Mouse (Mus musculus): ENCODE results near the gene Irak3.

- TF ChIP-seq ZNF384 (IDR thresholded peaks at IDR 0.05; ENCODE audit: low read depth, low read length) (no peak), ZC3H11A (IDR thresholded peaks at IDR 0.05; ENCODE audit: borderline replicate concordance, low read depth, low read length) (no peak), CHD2 (IDR thresholded peaks at IDR 0.05; ENCODE audit: low read depth, low read length) (no peak), MAFK (IDR thresholded peaks at IDR 0.05; ENCODE audit: insufficient read depth, low read depth, low read length) (no peak), HCFC1 (IDR thresholded peaks at IDR 0.05; ENCODE audit: borderline replicate concordance, insufficient read depth, low read length) (no peak)
Observed at GRCm38 (mm10) chr10:120219578-120220359, 17.8 kb upstream of the Irak3 start.
